Mouse (Mus musculus) urinary bladder, adult 18-20 months (tissue): Measurements from ENCODE around the gene Ccdc138.
"Not testable (repeated sequence)": the region's sequence is repeated elsewhere in the genome, so short reads cannot be mapped to it uniquely, and the experiment has no call there.

Source experiments
- DNase-seq, 2 experiments: peaks; one replicate each; pipeline ENCODE4 v3.0.0; 2022; ENCODE audit warnings: low spot score in 2 of 2, mixed read lengths in 2 of 2

Ccdc138 gene

GRCm38 (mm10) chr10:58497320-58498284, at the start of gene Ccdc138:
Gene Ccdc138 (plus strand): TSS chr10:58497948.
- peak; percentile 87 to 97 for DNase-seq

DNA sequence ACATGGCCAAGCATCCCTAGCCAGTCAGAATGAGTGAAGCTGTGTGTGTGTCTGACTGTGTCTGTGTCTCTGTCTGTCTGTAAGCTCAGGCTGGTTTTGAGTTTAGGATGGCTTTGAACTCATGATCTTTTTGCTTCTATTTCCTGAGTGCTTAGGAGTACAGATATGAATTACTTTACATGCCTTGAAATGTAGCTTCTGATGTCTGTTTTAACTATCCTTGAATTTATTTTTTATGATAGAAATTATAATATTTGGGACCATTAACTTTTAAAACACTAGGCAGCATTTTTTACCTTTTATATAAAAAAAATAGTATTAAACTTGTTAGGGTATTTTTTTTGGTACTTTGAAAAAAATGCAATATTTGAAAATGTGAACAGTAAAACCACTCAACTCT, 46.2 kb upstream of the Ccdc138 start:
- no peak for DNase-seq

DNA sequence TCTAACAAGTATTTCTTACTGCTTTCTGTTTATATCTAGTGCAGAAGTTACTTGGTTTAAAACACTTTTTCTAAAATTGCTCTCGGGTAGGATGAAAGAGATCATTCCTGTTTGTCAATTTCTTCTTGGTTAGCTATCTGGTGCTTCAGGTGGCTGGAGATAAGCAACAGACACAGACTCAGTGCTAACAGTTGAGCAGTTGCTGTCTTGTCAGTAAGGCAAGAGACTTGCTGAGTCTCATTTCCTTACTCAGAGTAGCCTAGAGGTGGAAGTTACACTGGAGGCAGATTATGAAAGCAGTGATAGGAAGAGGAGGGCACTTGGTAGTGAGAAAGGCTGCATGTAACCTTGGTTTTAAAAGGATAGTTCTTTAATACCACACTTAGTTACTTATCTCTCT, 45.6 kb upstream of the Ccdc138 start:
- DNase-seq = no peak

GRCm38 (mm10) chr10:58459896-58460295, 37.9 kb upstream of the Ccdc138 start:
- DNase-seq = no peak

GRCm38 (mm10) chr10:58477086-58477755, 20.5 kb upstream of the Ccdc138 start:
- no peak for DNase-seq

DNA sequence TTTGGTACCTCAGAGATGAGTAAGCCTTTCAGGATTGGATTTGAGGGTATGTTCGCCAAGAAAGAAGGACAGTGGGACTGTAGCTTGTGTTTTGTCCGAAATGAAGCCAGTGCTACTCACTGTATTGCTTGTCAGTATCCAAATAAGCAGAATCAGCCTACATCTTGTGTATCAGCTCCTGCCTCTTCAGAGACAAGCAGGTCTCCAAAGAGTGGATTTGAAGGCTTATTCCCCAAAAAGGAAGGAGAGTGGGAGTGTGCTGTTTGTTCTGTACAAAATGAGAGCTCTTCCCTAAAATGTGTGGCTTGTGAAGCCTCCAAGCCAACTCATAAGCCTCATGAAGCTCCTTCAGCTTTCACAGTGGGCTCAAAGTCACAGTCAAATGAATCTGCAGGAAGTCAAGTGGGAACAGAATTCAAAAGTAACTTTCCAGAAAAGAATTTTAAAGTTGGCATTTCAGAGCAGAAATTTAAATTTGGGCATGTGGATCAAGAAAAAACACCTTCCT, 19.6 kb upstream of the Ccdc138 start:
- no peak for DNase-seq

- no peak for DNase-seq
Measured at GRCm38 (mm10) chr10:58479954-58480490, 17.7 kb upstream of the Ccdc138 start.

- DNase-seq = no peak
Measured at GRCm38 (mm10) chr10:58491031-58491430, 6.7 kb upstream of the Ccdc138 start.

- DNase-seq = no peak
Measured at GRCm38 (mm10) chr10:58495637-58496036, 2.1 kb upstream of the Ccdc138 start.

DNA sequence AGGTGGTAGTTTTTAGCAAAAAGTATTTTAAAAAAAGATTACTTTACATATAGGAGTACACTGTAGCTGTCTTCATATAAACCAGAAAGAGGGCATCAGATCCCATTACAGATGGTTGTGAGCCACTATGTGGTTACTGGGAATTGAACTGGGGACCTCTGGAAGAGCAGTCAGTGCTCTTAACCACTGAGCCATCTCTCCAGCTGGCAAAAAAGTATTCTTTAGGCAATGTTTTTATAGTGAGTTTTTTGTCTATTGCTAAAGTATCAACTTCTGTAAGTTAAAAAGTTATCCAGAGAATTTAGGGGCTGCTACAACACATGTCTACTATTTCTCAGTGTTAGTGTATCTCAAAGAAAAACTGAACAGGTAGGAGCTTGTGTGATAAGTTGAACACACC, 1.0 kb upstream of the Ccdc138 start:
- DNase-seq = no peak

DNA sequence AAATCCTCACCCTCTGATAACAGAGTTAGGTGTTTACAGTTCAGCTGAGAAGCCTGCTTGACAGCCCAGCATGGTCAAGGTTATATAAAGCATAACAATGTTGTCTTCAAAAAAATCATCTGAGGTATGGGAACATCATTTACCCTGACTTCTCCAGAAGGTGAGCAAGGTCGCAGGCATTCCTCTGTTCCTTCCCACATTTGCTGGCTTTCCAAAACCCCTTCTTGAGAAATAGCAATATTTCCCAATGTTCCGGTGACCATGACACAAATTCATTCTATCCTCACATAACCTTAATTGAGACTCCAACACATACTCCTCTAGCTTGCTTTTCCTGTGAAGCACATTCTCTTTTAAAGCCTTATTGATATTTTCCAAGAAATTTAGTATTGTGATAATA, 768 bp downstream of the Ccdc138 start:
- no peak for DNase-seq

GRCm38 (mm10) chr10:58529358-58529757, 31.6 kb downstream of the Ccdc138 start:
- no peak for DNase-seq

- no peak for DNase-seq
Measured at GRCm38 (mm10) chr10:58530896-58531790, 33.4 kb downstream of the Ccdc138 start.

- no peak for DNase-seq
Measured at GRCm38 (mm10) chr10:58532177-58532576, 34.4 kb downstream of the Ccdc138 start.

GRCm38 (mm10) chr10:58536276-58536675, 38.5 kb downstream of the Ccdc138 start:
- not testable (repeated sequence) for DNase-seq

GRCm38 (mm10) chr10:58540613-58541012, 42.9 kb downstream of the Ccdc138 start:
- no peak for DNase-seq

DNA sequence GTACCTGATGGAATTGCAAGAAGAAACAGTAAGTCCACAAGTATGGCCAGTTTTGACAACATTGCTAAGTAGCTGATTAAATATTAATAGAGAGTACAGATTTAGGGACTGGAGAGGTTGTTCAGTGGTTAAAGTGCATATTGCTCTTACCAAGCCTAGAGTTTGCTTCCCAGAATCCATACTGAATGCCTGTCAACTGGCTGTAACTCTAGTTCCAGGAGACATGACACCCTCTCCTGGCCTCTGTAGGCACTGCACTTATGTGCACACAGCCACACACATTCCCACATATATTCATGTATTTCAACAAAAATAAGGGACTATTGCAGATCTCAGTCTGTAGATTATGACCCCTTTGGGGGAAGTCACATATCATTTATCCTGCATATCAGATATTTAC, 51.0 kb downstream of the Ccdc138 start:
- DNase-seq = no peak

DNA sequence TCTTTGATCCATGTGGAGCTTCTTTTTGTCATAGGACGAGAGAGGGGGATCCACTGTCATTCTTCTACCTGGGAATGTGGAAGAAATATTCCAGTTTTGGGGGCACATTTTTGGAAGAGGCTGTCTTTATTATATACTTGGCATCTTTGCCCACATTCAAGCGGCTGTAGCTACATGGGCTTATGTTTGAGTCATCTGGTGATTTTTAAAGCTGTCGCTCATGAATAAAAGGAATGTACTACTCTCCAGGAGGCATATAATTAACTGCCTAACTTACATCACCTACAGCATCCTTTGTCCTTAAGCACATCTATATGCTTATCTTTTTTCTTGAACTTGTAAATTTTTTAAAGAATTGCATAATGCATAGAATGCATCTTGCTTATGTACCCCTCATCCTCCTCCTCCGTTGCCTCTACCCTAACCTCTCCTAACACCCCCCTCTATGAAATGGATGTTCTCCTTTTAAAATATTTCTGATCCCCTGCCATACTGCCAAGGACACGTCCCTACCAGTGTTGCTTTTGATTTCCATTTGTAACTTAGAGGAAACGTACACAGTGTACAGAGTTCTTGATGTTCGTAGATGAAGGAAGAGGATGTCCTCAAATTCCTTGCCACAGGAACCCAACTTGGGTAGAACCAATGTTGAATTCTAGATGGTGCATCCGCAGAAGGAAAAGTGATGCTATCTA, 57.1 kb downstream of the Ccdc138 start:
- DNase-seq = no peak

- peak; percentile 17 to 38 for DNase-seq
Measured at GRCm38 (mm10) chr10:58559098-58559497, 61.4 kb downstream of the Ccdc138 start.

DNA sequence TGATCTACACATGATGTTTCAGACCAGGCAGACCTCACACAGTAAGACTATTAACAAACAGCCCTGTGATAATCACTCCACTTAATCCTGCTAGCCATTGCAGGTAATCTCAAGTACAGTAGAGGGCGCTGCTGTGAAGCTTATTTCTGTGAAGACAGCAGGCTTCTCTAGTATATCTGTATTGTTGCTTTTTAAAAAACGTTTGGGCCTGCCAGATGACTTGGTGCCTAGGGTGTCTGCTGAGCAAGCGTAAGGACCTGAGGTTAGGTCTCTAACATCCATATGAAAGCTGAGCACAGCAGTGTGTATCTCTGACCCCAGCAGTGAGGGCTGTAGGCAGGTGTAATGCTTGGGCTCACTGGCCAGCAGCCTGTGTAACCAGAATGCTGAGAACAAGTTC, 62.2 kb downstream of the Ccdc138 start:
- peak in 1 of 2 experiments; percentile 26 for DNase-seq

- DNase-seq = no peak
Measured at GRCm38 (mm10) chr10:58560521-58560920, 62.8 kb downstream of the Ccdc138 start.
